Mouse (Mus musculus) spleen, adult 2 months (tissue): ENCODE data around the gene Txlna.

Source experiments
- CTCF ChIP-seq: fragments of 200-500 bp; IDR thresholded peaks from 2 replicates; pipeline ENCODE4 v1.5.1; 2011; ENCODE audit warnings: mild to moderate bottlenecking, inconsistent platforms; ENCODE audit not compliant: insufficient read depth, insufficient read length, insufficient replicate concordance; ENCODE audit errors: extremely low read depth
- POLR2A ChIP-seq: fragments of 200-500 bp; IDR thresholded peaks from 2 replicates; pipeline ENCODE4 v1.6.1; 2011; ENCODE audit warnings: low read depth, low read length, inconsistent platforms

GRCm38 (mm10) chr4:129610472-129610871 lies 30.4 kb downstream of the Txlna start:
- no peak for TF ChIP-seq CTCF
- no peak for TF ChIP-seq POLR2A
